Mouse (Mus musculus) lung, embryonic 16.5 days (tissue): ENCODE results near the gene Eef1g. TPM values are rescaled to one million over a fixed set of nuclear protein-coding genes. Genes with fewer than 3 reads are reported as not detected.
A peak's percentile ranks its signal among the peaks of the same experiment; 100 is the strongest.

Experiments
- ATAC-seq: fragments of 200-750 bp; cut with Nextera tagmentation; 2 replicates; pipeline ENCODE4 v1.8.0; 2017; ENCODE audit warnings: low read depth, mild to moderate bottlenecking, moderate library complexity
- H3K27ac ChIP-seq: fragments of 300-500 bp; sonication (generic); 2 replicates; pipeline ENCODE4 v1.5.1; 2014; ENCODE audit warnings: mild to moderate bottlenecking, control low read depth, low read length
- H3K27me3 ChIP-seq: fragments of 300-500 bp; sonication (generic); 2 replicates; pipeline ENCODE4 v1.6.1; 2014; ENCODE audit warnings: low read depth, low read length, mixed read lengths; ENCODE audit not compliant: control insufficient read depth, insufficient read depth
- H3K36me3 ChIP-seq: fragments of 300-500 bp; sonication (generic); 2 replicates; pipeline ENCODE4 v1.6.1; 2014; ENCODE audit warnings: low read length; ENCODE audit not compliant: control insufficient read depth, insufficient read depth
- H3K4me1 ChIP-seq: fragments of 300-500 bp; sonication (generic); replicated peaks from 2 replicates; pipeline ENCODE4 v1.6.1; 2014; ENCODE audit warnings: low read length, mixed read lengths; ENCODE audit not compliant: control insufficient read depth, insufficient read depth
- H3K4me2 ChIP-seq: fragments of 300-500 bp; sonication (generic); 2 replicates; pipeline ENCODE4 v1.6.1; 2014; ENCODE audit warnings: low read depth, low read length, control low read depth
- H3K4me3 ChIP-seq: fragments of 300-500 bp; sonication (generic); 2 replicates; pipeline ENCODE4 v1.5.1; 2014; ENCODE audit warnings: mild to moderate bottlenecking, low read length, control low read depth
- H3K9ac ChIP-seq: fragments of 300-500 bp; sonication (generic); 2 replicates; pipeline ENCODE4 v1.6.1; 2014; ENCODE audit warnings: low read length, control low read depth
- H3K9me3 ChIP-seq: fragments of 300-500 bp; sonication (generic); 2 replicates; pipeline ENCODE4 v1.6.1; 2016; ENCODE audit warnings: low read length; ENCODE audit not compliant: control insufficient read depth
- WGBS: fragments of 180-500 bp; shearing (Covaris S2); extraction: QIAGEN DNeasy Blood & Tissue Kit; methylation state at CpG from one replicate; pipeline ENCODE4 v1.1.7; 2014; 5-methylcytosine and 5-hydroxymethylcytosine counted together
- polyA plus RNA-seq: library from polyadenylated mRNA; unstranded; fragments of >200 nt; fragmentation: Nextera tagmentation; extraction: Ambion mirVana; gene quantifications from 2 replicates; pipeline ENCODE4 v1.2.1, GENCODE M21; 2015

The Eef1g gene
- polyA plus RNA-seq, 1 experiment from 2014 or later = 366 TPM

GRCm38 (mm10) chr19:8942276-8942964 lies 24.4 kb upstream of the Eef1g start:
- peak overlapping the region; percentile 95 for H3K27ac ChIP-seq
- under 1% methylated on average over 46 of the region's 46 CpGs for WGBS
- peaks cover 31% of the 10 kb centered on the region for H3K4me1 ChIP-seq
- H3K4me2 ChIP-seq = peak overlapping the region; percentile 57
- no peaks in the 10 kb centered on the region for H3K27me3 ChIP-seq
- ATAC-seq = peak; percentile 62
- H3K36me3 ChIP-seq = peaks cover 34% of the 10 kb centered on the region
- H3K4me3 ChIP-seq = peak overlapping the region; percentile 73
- H3K9ac ChIP-seq = peak overlapping the region; percentile 92
- no peaks in the 10 kb centered on the region for H3K9me3 ChIP-seq

GRCm38 (mm10) chr19:8943047-8943446 lies 23.8 kb upstream of the Eef1g start:
- WGBS = 51% methylated on average over 2 of the region's 2 CpGs
- H3K36me3 ChIP-seq = peaks cover 37% of the 10 kb centered on the region
- H3K4me1 ChIP-seq = peaks cover 31% of the 10 kb centered on the region

GRCm38 (mm10) chr19:8944062-8944461 lies 22.8 kb upstream of the Eef1g start:
- 22% methylated on average over 5 of the region's 5 CpGs for WGBS
- Histone ChIP-seq H3K27me3 (no peaks in the 10 kb centered on the region), H3K4me1 (peaks cover 31% of the 10 kb centered on the region), H3K9ac (peak overlapping the region; percentile 92), H3K36me3 (peaks cover 42% of the 10 kb centered on the region), H3K9me3 (no peaks in the 10 kb centered on the region), H3K27ac (peak overlapping the region; percentile 47; the same call in 1 of the 2 replicates), H3K4me3 (peak overlapping the region; percentile 73), H3K4me2 (peak overlapping the region; percentile 57)
- no peak for ATAC-seq

More at GRCm38 (mm10) chr19:8943047-8943446, 23.8 kb upstream of the Eef1g start:
- no peak for ATAC-seq
- Histone ChIP-seq H3K9ac (peak overlapping the region; percentile 92), H3K27ac (peak overlapping the region; percentile 14; the same call in 1 of the 2 replicates), H3K9me3 (no peaks in the 10 kb centered on the region), H3K4me3 (peak overlapping the region; percentile 73), H3K4me2 (peak overlapping the region; percentile 57), H3K27me3 (no peaks in the 10 kb centered on the region)

GRCm38 (mm10) chr19:8944750-8945149 lies 22.1 kb upstream of the Eef1g start:
- Histone ChIP-seq H3K9me3 (no peaks in the 10 kb centered on the region), H3K4me1 (peaks cover 31% of the 10 kb centered on the region), H3K4me2 (peak overlapping the region; percentile 57), H3K36me3 (peaks cover 44% of the 10 kb centered on the region), H3K9ac (peak overlapping the region; percentile 50), H3K27me3 (no peaks in the 10 kb centered on the region), H3K27ac (no peak overlapping the region), H3K4me3 (peak overlapping the region; percentile 28)
- no peak for ATAC-seq
- WGBS = 15% methylated on average over 5 of the region's 5 CpGs

GRCm38 (mm10) chr19:8945251-8945650 lies 21.6 kb upstream of the Eef1g start:
- H3K27me3 ChIP-seq = no peaks in the 10 kb centered on the region
- H3K4me2 ChIP-seq = peak overlapping the region; percentile 57
- H3K4me3 ChIP-seq = peak overlapping the region; percentile 28
- H3K9me3 ChIP-seq = no peaks in the 10 kb centered on the region
- 66% methylated on average over 6 of the region's 6 CpGs for WGBS
- ATAC-seq = no peak
- peaks cover 31% of the 10 kb centered on the region for H3K4me1 ChIP-seq
- H3K27ac ChIP-seq = no peak overlapping the region
- peaks cover 44% of the 10 kb centered on the region for H3K36me3 ChIP-seq
- peak overlapping the region; percentile 50 for H3K9ac ChIP-seq

GRCm38 (mm10) chr19:8946929-8947328 lies 19.9 kb upstream of the Eef1g start:
- peaks cover 23% of the 10 kb centered on the region for H3K4me1 ChIP-seq
- ATAC-seq = no peak
- no peak overlapping the region for H3K9ac ChIP-seq
- H3K27me3 ChIP-seq = no peaks in the 10 kb centered on the region
- H3K9me3 ChIP-seq = no peaks in the 10 kb centered on the region
- no peak overlapping the region for H3K4me3 ChIP-seq
- no peak overlapping the region for H3K4me2 ChIP-seq
- H3K27ac ChIP-seq = no peak overlapping the region
- WGBS = 85% methylated on average over 7 of the region's 7 CpGs
- peaks cover 56% of the 10 kb centered on the region for H3K36me3 ChIP-seq

GRCm38 (mm10) chr19:8950190-8950589 lies 16.7 kb upstream of the Eef1g start:
- 90% methylated on average over 5 of the region's 5 CpGs for WGBS
- Histone ChIP-seq H3K4me3 (no peak overlapping the region), H3K27ac (no peak overlapping the region), H3K9ac (no peak overlapping the region), H3K36me3 (peaks cover 53% of the 10 kb centered on the region), H3K4me1 (peaks cover 12% of the 10 kb centered on the region), H3K27me3 (no peaks in the 10 kb centered on the region), H3K9me3 (no peaks in the 10 kb centered on the region), H3K4me2 (no peak overlapping the region)
- ATAC-seq = no peak

GRCm38 (mm10) chr19:8952241-8952640 lies 14.6 kb upstream of the Eef1g start:
- Histone ChIP-seq H3K4me2 (no peak overlapping the region), H3K4me1 (peaks cover 11% of the 10 kb centered on the region), H3K9me3 (no peaks in the 10 kb centered on the region), H3K27me3 (no peaks in the 10 kb centered on the region), H3K9ac (no peak overlapping the region), H3K4me3 (no peak overlapping the region), H3K36me3 (peaks cover 46% of the 10 kb centered on the region), H3K27ac (no peak overlapping the region)
- no peak for ATAC-seq
- WGBS = 89% methylated on average over 9 of the region's 9 CpGs

- WGBS = 2% methylated on average over 46 of the region's 46 CpGs
- Histone ChIP-seq H3K4me3 (peak within 1 kb of the TSS; percentile 79), H3K36me3 (peaks cover 41% of the 10 kb centered on the region), H3K27ac (peak within 1 kb of the TSS; percentile 76), H3K4me2 (peak within 1 kb of the TSS; percentile 71), H3K9me3 (no peaks in the 10 kb centered on the region), H3K9ac (peak within 1 kb of the TSS; percentile 81), H3K4me1 (peaks cover 11% of the 10 kb centered on the region), H3K27me3 (no peaks in the 10 kb centered on the region)
- peak; percentile 95 for ATAC-seq
Measured at GRCm38 (mm10) chr19:8953135-8954039, 13.5 kb upstream of the Eef1g start, which contains the start of gene Tut1. TSS of gene Tut1 (plus strand) at chr19:8953847.
